Mouse (Mus musculus): ENCODE measurements around the gene Gnb5.

Gene Gnb5

DNA sequence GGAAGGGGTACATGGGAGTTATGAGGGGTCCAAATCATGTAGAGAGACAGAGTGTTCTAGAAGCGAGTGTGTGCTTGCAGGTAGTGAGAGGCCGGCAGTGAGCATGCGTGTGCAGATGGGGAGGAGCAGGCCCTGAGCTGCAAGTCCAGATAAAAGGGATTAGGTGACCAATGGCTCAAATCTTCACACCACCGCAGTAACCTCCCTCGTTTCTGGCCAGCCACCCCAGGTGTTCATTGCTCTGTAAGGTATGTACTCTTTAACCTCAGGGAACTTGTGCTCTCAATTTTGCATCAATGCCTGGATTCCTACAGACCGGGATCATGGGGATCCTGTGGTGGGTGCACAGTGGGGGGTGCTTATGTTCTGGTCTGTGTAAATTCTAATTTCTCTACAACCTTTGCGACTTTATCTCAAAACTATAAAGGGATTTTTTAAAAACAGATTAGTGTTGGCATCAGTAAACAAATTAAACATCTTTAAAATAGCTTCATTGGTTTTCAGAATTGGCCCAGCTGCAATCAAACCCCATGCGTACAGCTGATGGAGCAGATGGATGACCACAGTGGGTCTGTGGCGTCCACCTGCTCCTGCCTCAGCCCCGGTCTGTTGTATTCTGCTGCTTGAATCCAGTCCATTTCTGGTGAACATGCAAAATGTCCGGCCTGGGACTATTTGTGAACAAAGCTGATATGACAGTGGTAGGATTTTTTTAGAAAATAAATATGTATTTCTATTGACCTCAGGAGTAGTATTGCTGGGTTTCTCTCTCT is at the start of gene Gnb5:
Gene Gnb5 (plus strand): TSS at position 163 of the 773 bp plus-strand sequence.
- no peak for DNase-seq (ENCODE audit: low spot score in 2 of 2)

DNA sequence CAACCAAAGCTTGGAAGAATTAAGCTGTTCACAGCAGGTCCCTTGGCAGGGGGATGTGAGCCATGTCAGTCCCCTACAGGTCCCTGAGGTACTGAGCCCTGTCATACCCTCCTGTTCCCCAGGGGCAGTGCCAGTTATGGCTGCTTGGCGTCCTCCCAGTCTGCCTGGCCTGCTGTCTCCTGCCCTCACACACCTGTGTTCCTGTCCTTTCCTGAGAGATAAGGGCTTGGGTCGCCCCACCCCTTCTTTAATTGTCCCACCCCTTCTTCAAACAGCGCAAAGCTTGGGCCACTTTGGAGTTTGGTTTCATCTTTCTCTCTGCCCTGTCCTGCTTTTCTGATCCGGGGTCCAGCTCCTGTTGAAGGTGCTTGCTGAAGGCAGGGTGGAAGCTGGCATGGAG is 47.3 kb upstream of the Gnb5 start:
- no peak for DNase-seq (ENCODE audit: low spot score in 2 of 2)

DNA sequence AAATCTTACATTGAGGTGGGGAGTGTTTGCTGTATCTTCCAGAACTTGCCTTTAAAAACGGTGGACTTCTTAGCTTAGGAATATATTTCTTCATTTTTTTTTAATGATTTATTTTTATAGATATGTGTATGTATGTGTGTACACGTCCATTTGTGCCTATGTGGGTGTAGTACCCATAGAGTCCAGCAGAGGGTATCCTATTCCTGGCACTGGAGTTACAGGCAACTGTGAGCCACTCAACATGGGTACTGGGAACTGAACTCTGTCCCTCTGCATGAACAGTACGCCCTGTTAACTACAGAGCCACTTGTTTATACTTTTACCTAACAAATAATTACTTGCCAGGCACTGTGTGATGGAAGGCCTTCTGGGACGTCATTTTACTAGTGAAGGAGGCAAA is 46.4 kb upstream of the Gnb5 start:
- no peak for DNase-seq (ENCODE audit: low spot score in 2 of 2)

DNA sequence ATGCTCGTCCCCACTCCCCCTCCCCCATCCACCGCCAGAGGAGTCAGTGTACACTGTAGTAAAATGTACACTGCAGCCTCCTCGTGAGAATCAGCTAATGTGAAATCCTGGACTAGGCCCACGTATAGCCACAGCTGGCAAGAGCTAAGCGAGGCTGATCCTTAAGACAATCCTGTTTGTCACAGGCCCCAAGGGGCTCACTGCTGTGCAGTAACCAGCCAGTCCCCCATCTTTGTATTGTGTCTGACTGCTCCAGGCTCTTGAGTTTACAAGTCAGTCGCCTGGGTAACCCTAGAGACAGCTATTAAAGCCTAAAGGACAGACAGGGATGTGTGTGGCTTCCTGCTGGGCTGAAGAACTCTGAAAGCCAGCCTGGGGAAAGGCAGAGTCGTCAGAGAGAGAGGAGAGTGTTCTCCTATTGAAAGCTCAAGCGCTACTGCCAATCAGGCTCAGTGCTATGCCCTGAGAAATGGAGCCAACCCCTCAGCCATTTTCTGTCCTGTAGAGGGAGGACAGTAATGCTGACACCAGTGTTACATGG is 44.7 kb upstream of the Gnb5 start:
- DNase-seq (ENCODE audit: low spot score in 2 of 2) = no peak

DNA sequence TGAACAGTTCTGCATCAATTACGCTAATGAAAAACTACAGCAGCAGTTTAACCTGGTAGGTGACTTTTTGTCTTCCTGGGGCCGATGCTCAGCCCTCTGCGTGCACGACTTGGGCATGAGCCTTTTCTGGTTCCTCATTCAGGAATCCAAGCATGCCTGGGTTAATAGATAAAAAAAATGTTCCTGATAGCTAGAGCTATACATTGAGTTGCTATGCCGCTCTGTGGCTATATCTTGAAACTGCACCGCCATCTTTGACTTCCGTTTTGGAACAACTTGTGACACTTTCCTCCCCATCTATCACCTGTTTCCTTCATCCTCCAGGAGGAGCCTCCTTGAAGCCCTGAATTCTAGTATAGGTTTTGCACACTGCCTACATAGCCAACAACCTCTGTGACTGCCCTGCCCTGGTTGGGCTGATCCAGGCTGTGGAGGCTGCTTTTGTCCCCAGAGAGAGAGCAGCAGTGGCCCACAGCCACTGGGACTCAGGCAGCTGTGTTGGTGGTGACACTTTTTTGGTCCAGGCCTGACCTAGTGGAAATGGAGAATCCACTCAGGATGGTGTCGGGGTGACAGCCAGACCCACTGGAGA is 43.8 kb upstream of the Gnb5 start:
- peak in 1 of 2 experiments; percentile 35 for DNase-seq (ENCODE audit: low spot score in 2 of 2)

DNA sequence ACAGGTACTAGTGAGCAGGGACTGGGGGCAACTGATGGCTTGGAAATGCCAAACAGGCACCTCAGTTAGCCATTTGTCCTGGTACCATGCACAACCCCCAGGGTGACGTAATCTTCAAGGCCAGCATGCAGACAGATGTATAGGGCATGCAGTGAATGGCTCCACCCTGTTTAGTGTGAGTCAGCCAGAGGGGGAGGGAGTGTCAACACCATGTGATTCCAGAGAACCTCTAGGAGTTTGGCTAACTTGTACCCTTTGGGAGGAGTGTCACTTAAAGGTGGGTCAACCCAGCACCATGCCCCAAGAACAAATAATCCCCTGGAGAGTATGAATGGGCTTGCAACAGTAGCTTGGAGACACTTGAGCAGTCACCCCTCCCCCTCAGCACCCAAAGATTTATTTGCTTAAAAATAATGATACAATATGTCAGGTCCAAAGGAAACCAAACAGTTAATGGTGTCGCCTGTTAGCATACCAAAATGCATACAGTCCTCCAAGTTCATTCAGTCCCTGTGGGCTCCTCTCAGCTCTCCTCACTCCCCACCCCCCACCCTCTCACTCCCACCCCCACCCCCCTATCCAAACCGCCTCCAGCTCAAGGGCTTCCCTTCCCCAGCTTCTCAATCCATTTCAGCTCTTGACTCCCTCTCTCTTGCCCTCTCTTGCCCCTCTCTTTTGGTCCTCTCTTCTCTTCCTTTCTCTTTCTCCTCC is 41.9 kb upstream of the Gnb5 start:
- DNase-seq (ENCODE audit: low spot score in 2 of 2) = no peak

DNA sequence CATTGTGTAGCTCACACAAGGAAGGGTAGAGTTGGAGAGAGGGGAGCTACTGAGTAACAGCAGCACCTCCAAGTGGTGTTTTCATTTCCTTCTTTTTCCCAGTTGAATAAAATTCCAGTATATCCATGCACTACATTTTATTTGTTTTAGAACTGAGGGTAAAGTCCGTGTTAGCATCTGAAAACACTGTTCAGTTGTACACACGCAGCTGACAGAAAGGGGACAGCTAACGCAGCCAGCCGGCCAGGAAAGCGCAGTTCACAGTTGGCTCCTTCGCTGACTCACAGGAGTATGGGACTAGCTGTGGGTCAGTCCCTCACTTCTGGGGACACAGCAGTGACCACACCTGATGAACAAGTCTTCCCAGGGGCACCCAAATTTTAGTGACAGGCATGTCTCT is 38.9 kb upstream of the Gnb5 start:
- no peak for DNase-seq (ENCODE audit: low spot score in 2 of 2)

DNA sequence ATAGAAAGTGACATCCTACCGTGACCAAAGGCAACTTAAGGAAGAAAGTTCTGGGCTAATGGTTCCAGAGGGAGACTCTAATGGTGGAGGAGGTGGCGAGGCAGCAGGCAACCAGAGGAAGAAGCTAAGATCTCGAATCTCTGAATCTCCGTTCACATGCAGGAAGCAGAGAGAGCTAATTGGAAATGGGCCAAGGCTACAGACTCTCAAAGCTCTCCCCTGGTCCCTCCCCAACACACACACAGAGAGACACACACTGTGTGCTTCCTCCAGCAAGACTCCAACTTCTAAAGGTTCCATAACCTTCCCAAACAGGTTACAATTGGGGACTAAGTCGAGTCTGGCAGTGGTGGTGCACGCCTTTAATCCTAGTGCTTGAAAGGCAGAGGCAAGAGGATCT is 35.7 kb upstream of the Gnb5 start:
- DNase-seq (ENCODE audit: low spot score in 2 of 2) = no peak

DNA sequence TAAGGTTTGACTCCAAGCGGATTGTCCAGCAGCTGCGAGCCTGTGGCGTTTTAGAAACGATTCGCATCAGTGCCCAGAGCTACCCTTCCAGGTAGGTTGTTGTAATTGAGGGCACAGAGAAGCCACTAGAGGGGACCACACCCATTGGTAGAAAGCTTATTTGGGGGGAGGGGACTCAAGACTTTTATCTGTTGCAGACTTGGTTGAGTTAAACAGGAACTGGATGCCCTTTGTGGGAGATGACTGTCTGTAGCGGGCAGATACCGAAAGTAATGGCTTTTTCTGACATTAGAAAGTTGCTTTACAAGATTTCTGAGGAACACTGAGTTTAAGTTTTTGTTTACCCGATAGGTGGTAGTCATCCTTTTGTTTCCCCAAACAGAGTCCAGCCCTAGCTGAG is 34.5 kb upstream of the Gnb5 start:
- DNase-seq (ENCODE audit: low spot score in 2 of 2) = no peak

DNA sequence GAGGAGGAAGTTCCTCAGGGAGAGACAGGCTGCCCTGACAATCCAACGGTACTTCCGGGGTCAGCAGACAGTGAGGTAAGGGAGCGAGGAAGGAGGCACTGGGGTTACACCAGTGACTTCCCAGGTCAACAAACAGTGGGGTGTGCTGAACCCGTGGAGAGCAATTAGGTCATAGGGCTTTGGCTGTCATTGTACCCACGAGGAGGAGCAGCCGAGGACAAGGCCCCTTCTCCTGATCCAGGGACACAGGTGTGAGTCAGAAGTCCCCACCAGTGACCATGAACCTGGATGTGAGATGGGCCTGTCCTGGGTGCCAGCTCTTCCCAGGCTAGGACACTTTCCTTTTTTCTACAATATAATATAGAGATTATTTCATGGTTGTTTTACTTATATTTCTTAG is 32.4 kb upstream of the Gnb5 start:
- DNase-seq (ENCODE audit: low spot score in 2 of 2) = no peak

DNA sequence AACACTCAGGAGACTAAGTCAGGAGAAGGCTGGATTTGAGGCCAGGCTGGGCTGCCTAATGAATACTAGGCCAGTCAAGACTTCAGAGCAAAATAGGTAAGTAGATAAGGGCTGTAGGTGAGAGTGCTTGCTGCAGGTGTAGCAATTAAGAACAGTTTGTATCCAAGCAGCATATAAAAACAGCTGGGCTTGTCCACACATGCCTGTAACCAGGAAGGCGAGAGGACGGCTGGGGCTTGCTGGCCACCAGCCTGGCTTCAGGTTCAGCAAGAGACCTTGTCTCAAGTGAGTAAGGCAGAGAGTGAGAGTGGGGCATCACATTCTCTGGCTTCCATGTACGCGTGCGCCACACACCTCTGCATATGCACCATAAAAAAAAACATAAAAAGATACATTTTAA is 31.6 kb upstream of the Gnb5 start:
- no peak for DNase-seq (ENCODE audit: low spot score in 2 of 2)

DNA sequence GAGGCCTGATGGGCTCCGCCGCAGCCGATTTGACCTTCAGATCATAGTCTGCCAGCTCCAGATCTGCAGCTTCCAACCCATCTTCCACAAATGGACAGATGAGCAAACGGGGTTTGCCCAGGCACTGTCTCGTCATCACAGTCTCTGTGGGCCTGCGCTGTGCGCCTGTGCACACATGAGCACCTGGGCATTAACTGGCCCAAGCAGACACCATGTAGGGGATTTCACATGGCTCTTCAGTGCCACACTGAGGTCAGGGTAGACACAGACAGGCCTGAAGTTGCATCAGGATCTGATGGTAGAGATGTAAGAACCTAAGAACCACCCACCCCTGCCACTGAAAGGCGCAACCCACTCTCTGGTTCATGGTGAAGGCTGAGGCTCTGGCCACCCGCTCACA is 31.0 kb upstream of the Gnb5 start:
- no peak for DNase-seq (ENCODE audit: low spot score in 2 of 2)

DNA sequence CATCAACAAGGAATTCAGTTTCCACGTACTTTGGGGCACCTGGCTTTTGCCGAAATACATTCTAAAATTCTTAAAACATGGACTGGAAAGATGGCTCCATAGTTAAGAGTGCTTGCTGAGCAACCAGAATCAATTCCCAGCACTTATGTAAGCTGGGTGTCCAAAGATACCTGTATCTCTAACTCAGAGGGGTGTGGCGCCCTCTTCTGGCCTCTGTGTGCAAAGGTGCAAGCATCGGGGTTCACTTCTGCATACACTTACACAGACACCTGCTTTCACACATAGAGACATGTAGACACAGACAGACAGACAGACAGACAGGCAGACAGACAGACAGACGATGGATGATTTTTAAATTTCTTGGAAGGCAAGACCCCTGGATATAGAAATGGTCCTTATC is 25.3 kb upstream of the Gnb5 start:
- DNase-seq (ENCODE audit: low spot score in 2 of 2) = peak; percentile 39 to 49

DNA sequence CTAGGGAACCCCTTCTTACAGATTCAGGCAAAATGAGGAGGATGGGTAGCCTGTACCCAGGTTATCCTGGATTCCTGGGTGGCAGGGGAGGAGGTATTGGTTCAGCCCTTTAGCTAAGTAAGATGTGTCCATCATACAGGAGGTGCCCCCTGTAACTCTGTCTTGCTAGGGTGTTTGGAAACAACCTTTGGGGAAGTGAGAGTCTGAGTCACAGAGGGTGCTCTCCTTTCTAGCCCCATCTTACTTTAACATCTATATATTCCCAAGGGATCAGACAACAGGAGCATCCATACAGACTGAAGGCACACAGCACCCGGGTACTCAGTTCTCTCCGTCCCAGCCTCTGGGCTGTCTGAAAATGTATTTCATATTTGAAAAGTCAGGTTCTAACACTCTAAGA is 23.9 kb upstream of the Gnb5 start:
- DNase-seq (ENCODE audit: low spot score in 2 of 2) = no peak

DNA sequence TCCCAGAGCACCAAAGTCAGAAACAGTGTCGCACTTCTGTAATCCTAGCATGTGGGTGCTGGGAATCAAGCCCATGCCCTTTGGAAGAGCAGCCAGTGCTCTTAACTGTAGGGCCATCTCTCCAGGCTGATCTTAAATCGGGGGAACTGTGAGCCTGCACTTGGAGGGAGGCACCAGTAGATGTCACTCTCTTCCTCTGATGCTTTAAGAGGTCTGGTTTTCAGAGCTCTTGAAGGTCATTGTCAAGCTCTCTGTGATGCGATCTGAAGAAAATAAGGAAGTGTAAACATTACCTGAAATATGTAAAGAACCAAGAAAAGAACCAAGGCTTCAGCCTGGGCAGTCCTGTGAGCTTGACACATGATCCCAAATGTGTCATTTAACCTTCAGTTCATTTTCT is 23.3 kb upstream of the Gnb5 start:
- peak in 1 of 2 experiments; percentile 47 for DNase-seq (ENCODE audit: low spot score in 2 of 2)

DNA sequence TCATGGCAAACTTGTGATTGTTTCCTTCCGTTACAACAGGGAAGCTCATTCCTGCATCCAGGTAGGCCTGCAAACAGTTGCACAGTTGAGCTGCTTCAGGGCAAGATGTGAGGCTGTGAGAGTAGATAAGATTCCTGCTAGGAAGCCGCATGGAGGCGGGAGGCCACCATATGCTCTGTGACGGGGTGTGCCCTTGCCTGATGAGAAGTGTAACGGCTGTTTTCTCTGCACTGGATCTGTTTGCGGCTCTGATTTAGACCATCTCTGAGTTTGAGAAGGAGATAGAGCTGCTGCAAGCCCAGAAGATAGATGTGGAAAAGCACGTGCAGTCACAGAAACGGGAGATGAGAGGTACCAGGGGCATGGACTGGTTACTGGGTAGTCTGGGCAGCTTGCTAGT is 22.5 kb upstream of the Gnb5 start:
- no peak for DNase-seq (ENCODE audit: low spot score in 2 of 2)

DNA sequence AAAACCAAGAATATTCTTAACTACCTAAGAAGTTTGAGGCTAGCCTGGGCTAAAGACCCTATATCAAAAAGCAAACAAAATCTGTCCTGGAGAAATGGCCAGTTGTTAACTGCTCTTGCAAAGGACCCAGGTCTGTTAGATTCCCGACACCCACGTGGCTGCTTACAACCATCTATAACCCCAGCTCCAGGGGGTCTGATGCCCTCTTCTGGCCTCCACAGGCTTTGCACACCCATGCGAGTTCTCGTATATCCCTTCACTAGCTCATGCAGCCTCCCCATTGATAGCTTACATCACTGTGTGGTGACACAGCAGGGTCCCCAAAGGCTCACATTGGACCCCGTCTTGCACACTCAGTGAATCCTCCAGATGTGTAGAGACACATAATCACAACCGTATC is 20.7 kb upstream of the Gnb5 start:
- no peak for DNase-seq (ENCODE audit: low spot score in 2 of 2)

DNA sequence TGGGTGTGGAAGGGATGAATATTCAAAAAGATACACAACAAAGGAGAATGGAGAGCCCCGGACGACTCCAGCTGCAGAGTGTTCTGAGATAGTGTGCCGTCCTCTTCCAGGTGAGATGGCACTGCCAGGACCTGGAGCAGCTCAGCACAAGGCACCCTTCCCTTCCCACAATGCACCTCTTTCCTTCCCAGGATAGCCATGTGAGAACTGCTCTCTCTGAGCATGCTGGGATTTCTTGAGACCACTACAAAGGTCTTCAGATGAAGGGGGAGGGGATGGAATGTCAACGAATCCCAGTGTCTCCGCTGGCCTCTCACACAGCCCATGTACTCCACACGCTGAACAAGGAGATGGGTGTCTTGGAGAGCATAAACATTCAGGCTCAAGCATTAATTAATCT is 18.5 kb upstream of the Gnb5 start:
- DNase-seq (ENCODE audit: low spot score in 2 of 2) = no peak

DNA sequence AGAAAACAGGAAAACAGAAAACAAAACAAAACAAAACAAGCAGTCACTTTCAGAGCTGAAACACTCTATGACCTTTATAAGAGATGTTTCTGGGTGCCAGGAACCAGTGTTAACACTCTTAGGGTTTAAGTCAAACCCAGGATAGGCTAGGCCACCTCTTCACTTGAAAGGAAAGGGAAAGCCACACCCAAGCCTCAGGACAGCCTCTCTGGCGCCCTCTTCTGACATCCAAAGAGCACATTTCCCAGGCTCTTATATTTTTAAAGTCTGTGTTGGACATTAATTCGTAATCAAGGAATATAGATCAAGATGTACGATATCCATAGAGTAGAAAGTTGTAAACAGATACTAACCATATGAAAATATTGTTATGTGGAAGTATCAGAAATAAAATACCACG is 16.5 kb upstream of the Gnb5 start:
- DNase-seq (ENCODE audit: low spot score in 2 of 2) = no peak

DNA sequence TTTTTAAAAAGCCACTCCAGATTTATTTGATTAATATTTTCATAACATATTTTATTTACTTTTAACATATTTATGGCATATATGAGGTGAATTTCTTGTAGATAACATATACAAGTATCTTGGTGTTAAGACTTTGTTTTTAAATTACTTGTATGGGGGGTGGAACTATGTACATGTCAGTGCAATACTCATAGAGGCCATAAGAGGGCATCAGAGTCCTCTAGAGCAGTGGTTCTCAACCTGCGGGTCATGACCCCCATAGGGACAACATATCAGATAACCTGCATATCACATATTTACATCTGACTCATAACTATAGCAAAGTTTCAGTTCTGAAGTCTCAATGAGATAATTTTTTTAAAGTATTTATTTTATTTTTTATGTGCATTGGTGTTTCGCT is 6.7 kb upstream of the Gnb5 start:
- DNase-seq (ENCODE audit: low spot score in 2 of 2) = no peak

DNA sequence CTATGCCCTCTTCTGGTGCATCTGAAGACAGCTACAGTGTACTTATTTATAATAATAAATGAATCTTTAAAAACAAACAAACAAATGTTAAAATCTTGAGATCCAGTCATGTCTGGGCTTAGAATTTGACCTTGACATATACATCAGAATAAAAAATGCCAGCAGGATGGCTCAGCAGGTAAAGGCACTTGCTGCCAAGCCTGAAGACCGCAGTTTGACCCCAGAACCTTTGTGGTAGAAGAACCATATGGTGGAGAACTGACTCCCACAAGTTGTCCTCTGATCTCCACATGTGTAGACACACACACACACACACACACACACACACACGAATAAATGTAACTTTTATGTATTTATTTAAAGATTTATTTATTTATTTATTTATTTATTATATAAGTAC is 3.1 kb upstream of the Gnb5 start:
- DNase-seq (ENCODE audit: low spot score in 2 of 2) = no peak

DNA sequence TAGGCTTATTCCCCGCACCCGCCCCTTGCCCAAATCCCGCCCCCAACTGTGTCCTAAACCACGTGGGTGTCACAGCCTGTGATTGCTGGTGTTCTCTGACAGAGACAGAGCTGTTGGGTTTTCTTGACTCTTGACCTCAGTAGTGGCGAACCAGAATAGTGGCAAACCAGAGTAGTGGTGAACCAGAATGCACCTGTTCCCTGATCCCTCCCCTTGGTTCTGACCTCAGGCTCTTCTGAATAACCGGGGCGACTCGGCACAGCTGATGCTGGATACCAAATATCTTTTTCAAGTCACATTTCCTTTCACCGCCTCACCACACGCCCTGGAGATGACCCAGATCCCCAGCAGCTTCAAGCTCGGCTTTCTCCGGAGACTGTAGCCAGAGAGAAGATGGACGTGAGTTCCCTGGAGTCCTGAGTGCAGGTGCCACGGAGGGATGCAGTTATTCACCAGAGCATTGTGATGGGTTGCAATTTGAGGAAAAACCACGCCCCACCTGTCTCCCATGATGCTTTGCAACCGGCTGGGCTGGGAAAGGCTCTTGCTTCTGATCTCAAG is 2.3 kb upstream of the Gnb5 start:
- no peak for DNase-seq (ENCODE audit: low spot score in 2 of 2)

DNA sequence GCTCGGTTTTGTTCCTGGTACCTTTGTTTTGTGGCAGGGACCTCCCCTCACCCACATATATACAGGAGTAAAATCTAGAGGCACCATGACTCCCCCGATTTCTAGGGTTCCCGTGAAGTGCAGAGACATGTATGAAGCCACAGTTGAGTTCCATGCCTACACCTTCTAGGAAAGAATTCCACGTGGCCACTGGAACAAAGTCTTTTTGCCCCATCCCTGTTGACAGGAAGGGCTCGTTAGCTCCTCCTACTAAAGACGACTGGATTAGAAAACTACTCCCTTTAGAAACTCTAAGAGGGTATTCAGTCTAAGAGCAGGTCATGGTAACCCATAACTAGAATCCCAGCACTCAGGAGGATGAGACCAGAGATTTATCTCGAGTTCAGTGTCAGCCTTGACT is 1.8 kb upstream of the Gnb5 start:
- no peak for DNase-seq (ENCODE audit: low spot score in 2 of 2)

All from right cerebral cortex, postnatal 36 days (tissue).